Mouse (Mus musculus) ES-E14 (cell line): Measurements from ENCODE around the gene Ccl3. TPM values are rescaled to one million over a fixed set of nuclear protein-coding genes. Genes with fewer than 3 reads are reported as not detected.

Experiments
- DNase-seq: peaks from one replicate; pipeline ENCODE4 v3.0.0-alpha.2; 2013; ENCODE audit warnings: low read depth, low spot score
- H3K27ac ChIP-seq: 2 replicates; pipeline ENCODE4 v1.5.1; 2012; ENCODE audit warnings: low read depth, mild to moderate bottlenecking, low read length, moderate library complexity, mixed read lengths; ENCODE audit not compliant: poor library complexity, insufficient read depth, severe bottlenecking
- H3K36me3 ChIP-seq: 2 replicates; pipeline ENCODE4 v1.6.1; 2012; ENCODE audit warnings: mild to moderate bottlenecking, low read length, moderate library complexity, mixed read lengths; ENCODE audit not compliant: control insufficient read depth, poor library complexity, insufficient read depth, severe bottlenecking
- H3K4me1 ChIP-seq, 2 experiments: fragments of 150-350 bp in 1 of 2; sonication (generic) in 1 of 2; 2 replicates each; pipeline ENCODE4 v1.6.1; 2012; ENCODE audit warnings: low read length in 2 of 2, mild to moderate bottlenecking in 1 of 2, mixed read lengths in 1 of 2; ENCODE audit not compliant: control insufficient read depth in 2 of 2, insufficient read depth in 2 of 2, poor library complexity in 1 of 2
- H3K4me3 ChIP-seq, 2 experiments: fragments of 150-350 bp in 1 of 2; sonication (generic) in 1 of 2; 2 replicates each; pipeline ENCODE4 v1.5.1; 2012; ENCODE audit warnings: low read length in 2 of 2, low read depth in 1 of 2, mild to moderate bottlenecking in 1 of 2, mixed read lengths in 1 of 2; ENCODE audit not compliant: insufficient read depth in 1 of 2, poor library complexity in 1 of 2, severe bottlenecking in 1 of 2
- H3K9ac ChIP-seq: 2 replicates; pipeline ENCODE4 v1.6.1; 2012; ENCODE audit warnings: low read depth, mild to moderate bottlenecking, low read length, mixed read lengths; ENCODE audit not compliant: poor library complexity, insufficient read depth, severe bottlenecking
- H3K9me3 ChIP-seq: fragments of 150-350 bp; sonication (generic); 2 replicates; pipeline ENCODE4 v1.6.1; 2012; ENCODE audit warnings: low read depth, mild to moderate bottlenecking, low read length; ENCODE audit not compliant: control insufficient read depth, insufficient read depth
- CHD2 ChIP-seq: IDR thresholded peaks from 2 replicates; pipeline ENCODE4 v1.6.1; 2014; ENCODE audit warnings: mild to moderate bottlenecking, low read depth, low read length, inconsistent platforms
- HCFC1 ChIP-seq: IDR thresholded peaks from 2 replicates; pipeline ENCODE4 v1.6.1; 2012; ENCODE audit warnings: low read length, inconsistent platforms, borderline replicate concordance; ENCODE audit not compliant: insufficient read depth
- MAFK ChIP-seq: IDR thresholded peaks from 2 replicates; pipeline ENCODE4 v1.6.1; 2014; ENCODE audit warnings: mild to moderate bottlenecking, low read depth, low read length, inconsistent platforms; ENCODE audit not compliant: insufficient read depth
- ZC3H11A ChIP-seq: IDR thresholded peaks from 2 replicates; pipeline ENCODE4 v1.6.1; 2012; ENCODE audit warnings: low read depth, mild to moderate bottlenecking, inconsistent platforms, low read length, borderline replicate concordance
- ZNF384 ChIP-seq: IDR thresholded peaks from 2 replicates; pipeline ENCODE4 v1.6.1; 2012; ENCODE audit warnings: low read depth, low read length, inconsistent platforms
- in situ Hi-C, 2 experiments: fragments of 600-800 bp; cut with MboI; formaldehyde crosslinking; loops; one replicate each; pipeline ENCODE4 v1.15.1; 2025; ENCODE audit warnings: low sequenced_read_pairs in 2 of 2, inconsistent platforms in 1 of 2; ENCODE audit not compliant: unreplicated experiment in 2 of 2
- total RNA-seq: library from RNA; depleted of rRNA; stranded (reverse); fragments of 300-350 nt; gene quantifications from 2 replicates; pipeline ENCODE4 v1.2.3, GENCODE M21; 2012

Ccl3 gene
- total RNA-seq, 1 experiment, result 1.3 TPM

- DNase-seq, result no peak
- in situ Hi-C loops, result no loop called here
- Histone ChIP-seq H3K4me3 (no peak overlapping the region), H3K4me1 (no peaks in the 10 kb centered on the region), H3K36me3 (no peaks in the 10 kb centered on the region), H3K9ac (no peak overlapping the region), H3K9me3 (no peaks in the 10 kb centered on the region), H3K27ac (no peak overlapping the region)
- TF ChIP-seq MAFK, result no peak
- no peak for TF ChIP-seq HCFC1
- TF ChIP-seq ZC3H11A, result no peak
- TF ChIP-seq CHD2, result no peak
- TF ChIP-seq ZNF384, result no peak
Observed at GRCm38 (mm10) chr11:83663532-83663931, 14.4 kb upstream of the Ccl3 start.

- no peaks in the 10 kb centered on the region for H3K36me3 ChIP-seq
- no peak within 1 kb of the TSS for H3K9ac ChIP-seq
- no peak within 1 kb of the TSS for H3K4me3 ChIP-seq
- TF ChIP-seq CHD2, result no peak
- TF ChIP-seq HCFC1, result no peak
- no peak for TF ChIP-seq ZC3H11A
- no peak for TF ChIP-seq ZNF384
- no peak for TF ChIP-seq MAFK
- in situ Hi-C loops, result no loop called here
- no peak within 1 kb of the TSS for H3K27ac ChIP-seq
- H3K9me3 ChIP-seq, result no peaks in the 10 kb centered on the region
- DNase-seq, result no peak
- no peaks in the 10 kb centered on the region for H3K4me1 ChIP-seq
Observed at GRCm38 (mm10) chr11:83662204-83662603, 13.0 kb upstream of the Ccl3 start, which contains the start of gene Ccl4. Ccl4 (plus strand) TSS chr11:83662584.

GRCm38 (mm10) chr11:83658797-83659196, 9.6 kb upstream of the Ccl3 start:
- no peaks in the 10 kb centered on the region for H3K9me3 ChIP-seq
- TF ChIP-seq CHD2, result no peak
- TF ChIP-seq HCFC1, result no peak
- no peak for TF ChIP-seq ZNF384
- in situ Hi-C loops, result no loop called here
- H3K9ac ChIP-seq, result no peak overlapping the region
- H3K4me1 ChIP-seq, result no peaks in the 10 kb centered on the region
- H3K27ac ChIP-seq, result no peak overlapping the region
- no peak for DNase-seq
- no peak overlapping the region for H3K4me3 ChIP-seq
- H3K36me3 ChIP-seq, result no peaks in the 10 kb centered on the region

- no peak overlapping the region for H3K27ac ChIP-seq
- TF ChIP-seq CHD2 (no peak), MAFK (no peak), HCFC1 (no peak), ZC3H11A (no peak), ZNF384 (no peak)
- no peak for DNase-seq
- in situ Hi-C loops, result no loop called here
- no peak overlapping the region for H3K9ac ChIP-seq
- no peaks in the 10 kb centered on the region for H3K4me1 ChIP-seq
- H3K36me3 ChIP-seq, result no peaks in the 10 kb centered on the region
- no peaks in the 10 kb centered on the region for H3K9me3 ChIP-seq
- H3K4me3 ChIP-seq, result no peak overlapping the region
Observed at GRCm38 (mm10) chr11:83657508-83657907, 8.4 kb upstream of the Ccl3 start.

GRCm38 (mm10) chr11:83654606-83655005, 5.5 kb upstream of the Ccl3 start:
- no peak for DNase-seq
- no peak overlapping the region for H3K9ac ChIP-seq
- no peaks in the 10 kb centered on the region for H3K4me1 ChIP-seq
- H3K27ac ChIP-seq, result no peak overlapping the region
- in situ Hi-C loops, result no loop called here
- TF ChIP-seq MAFK (no peak), HCFC1 (no peak), ZC3H11A (no peak), CHD2 (no peak), ZNF384 (no peak)
- H3K36me3 ChIP-seq, result no peaks in the 10 kb centered on the region
- no peaks in the 10 kb centered on the region for H3K9me3 ChIP-seq
- no peak overlapping the region for H3K4me3 ChIP-seq
